Mouse (Mus musculus): ENCODE data around the gene Ppm1j. TPM values are rescaled to one million over a fixed set of nuclear protein-coding genes. Genes with fewer than 3 reads are reported as not detected.

Ppm1j gene
- total RNA-seq, 2 experiments from 2014 or later: 0.37 to 0.38 TPM

- DNase-seq (ENCODE audit: low spot score in 2 of 2): no peak
Measured at GRCm38 (mm10) chr3:104783971-104784500, 3.2 kb downstream of the Ppm1j start.

- DNase-seq (ENCODE audit: low spot score in 2 of 2): no peak
Measured at GRCm38 (mm10) chr3:104785284-104785683, 4.4 kb downstream of the Ppm1j start.

- no peak for DNase-seq (ENCODE audit: low spot score in 2 of 2)
Measured at GRCm38 (mm10) chr3:104788075-104788474, 7.2 kb downstream of the Ppm1j start, which contains the start of gene Rhoc. TSS of gene Rhoc (plus strand) at chr3:104788375.

GRCm38 (mm10) chr3:104788561-104789311, 7.9 kb downstream of the Ppm1j start:
- peak in 1 of 2 experiments; percentile 66 for DNase-seq (ENCODE audit: low spot score in 2 of 2)

- DNase-seq (ENCODE audit: low spot score in 2 of 2): no peak
Measured at GRCm38 (mm10) chr3:104789312-104789605, 8.4 kb downstream of the Ppm1j start.

GRCm38 (mm10) chr3:104789822-104790221, 9.0 kb downstream of the Ppm1j start:
- DNase-seq (ENCODE audit: low spot score in 2 of 2): no peak

- peak in 1 of 2 experiments; percentile 51 for DNase-seq (ENCODE audit: low spot score in 2 of 2)
Measured at GRCm38 (mm10) chr3:104790401-104790937, 9.6 kb downstream of the Ppm1j start.

- DNase-seq (ENCODE audit: low spot score in 2 of 2): no peak
Measured at GRCm38 (mm10) chr3:104791017-104791416, 10.2 kb downstream of the Ppm1j start.

- DNase-seq (ENCODE audit: low spot score in 2 of 2): no peak
Measured at GRCm38 (mm10) chr3:104791671-104792070, 10.8 kb downstream of the Ppm1j start.

- DNase-seq (ENCODE audit: low spot score in 2 of 2): no peak
Measured at GRCm38 (mm10) chr3:104792360-104793270, 11.8 kb downstream of the Ppm1j start.

- DNase-seq (ENCODE audit: low spot score in 2 of 2): peak in 1 of 2 experiments; percentile 56
Measured at GRCm38 (mm10) chr3:104793871-104794828, 13.3 kb downstream of the Ppm1j start.

- DNase-seq (ENCODE audit: low spot score in 2 of 2): no peak
Measured at GRCm38 (mm10) chr3:104794953-104795470, 14.2 kb downstream of the Ppm1j start.

GRCm38 (mm10) chr3:104795661-104796340, 14.9 kb downstream of the Ppm1j start:
- no peak for DNase-seq (ENCODE audit: low spot score in 2 of 2)

- DNase-seq (ENCODE audit: low spot score in 2 of 2): no peak
Measured at GRCm38 (mm10) chr3:104796430-104797082, 15.7 kb downstream of the Ppm1j start.

GRCm38 (mm10) chr3:104800681-104801080, 19.8 kb downstream of the Ppm1j start:
- no peak for DNase-seq (ENCODE audit: low spot score in 2 of 2)

GRCm38 (mm10) chr3:104801481-104801880, 20.6 kb downstream of the Ppm1j start:
- DNase-seq (ENCODE audit: low spot score in 2 of 2): no peak

- DNase-seq (ENCODE audit: low spot score in 2 of 2): no peak
Measured at GRCm38 (mm10) chr3:104804312-104804711, 23.5 kb downstream of the Ppm1j start.

GRCm38 (mm10) chr3:104805539-104805938, 24.7 kb downstream of the Ppm1j start:
- DNase-seq (ENCODE audit: low spot score in 2 of 2): no peak

- DNase-seq (ENCODE audit: low spot score in 2 of 2): no peak
Measured at GRCm38 (mm10) chr3:104811752-104812151, 30.9 kb downstream of the Ppm1j start.
